Mouse (Mus musculus) liver, embryonic 14.5 days (tissue): Measurements from ENCODE around the gene Ajap1.

Experiments used
- CTCF ChIP-seq: IDR thresholded peaks from 2 replicates; pipeline ENCODE4 v1.5.1; 2016; ENCODE audit warnings: antibody characterized with exemption, low read depth, control low read depth
- EP300 ChIP-seq: IDR thresholded peaks from 2 replicates; pipeline ENCODE4 v1.6.1; 2016; ENCODE audit warnings: antibody characterized with exemption, low read depth

GRCm38 (mm10) chr4:153416111-153416510 is 66.5 kb downstream of the Ajap1 start:
- TF ChIP-seq CTCF (no peak), EP300 (no peak)
